Mouse (Mus musculus) T-cell, adult 66 days (primary cell): Measurements from ENCODE around the gene Psmd9. TPM values are rescaled to one million over a fixed set of nuclear protein-coding genes. Genes with fewer than 3 reads are reported as not detected.

ENCODE experiments used
- total RNA-seq, 2 experiments: library from RNA; stranded (reverse); gene quantifications; 3 replicates in 1 of 2; 4 replicates in 1 of 2; pipeline ENCODE4 v1.2.4; 2023

The Psmd9 gene
- total RNA-seq = 10 to 100 TPM; 25.4 to 33.7 TPM

GRCm38 (mm10) chr5:123169284-123169683 is at the start of gene Psmd9:
Gene Psmd9 (plus strand): TSS chr5:123169413.

GRCm38 (mm10) chr5:123132308-123133071 is 36.7 kb upstream of the Psmd9 start, which contains the start of gene Rhof:
Gene Rhof (minus strand): TSS chr5:123132692.

GRCm38 (mm10) chr5:123142161-123143157 is 26.8 kb upstream of the Psmd9 start, which contains the start of gene Setd1b:
Gene Setd1b (plus strand): TSS chr5:123142193.

GRCm38 (mm10) chr5:123182651-123183050 is 13.4 kb downstream of the Psmd9 start, which contains the start of gene Hpd:
Gene Hpd (minus strand): TSS chr5:123182727.

GRCm38 (mm10) chr5:123251834-123252233 is 82.6 kb downstream of the Psmd9 start, which contains the start of gene Wdr66:
Gene Wdr66 (plus strand): TSS chr5:123252102.

Other genes starting within 250 kb of the Psmd9 start
- gene Kdm2b, start 179.6 kb upstream of the Psmd9 start, total RNA-seq = 10 to 100 TPM; 60.5 to 66.5 TPM
- gene Orai1, start 154.3 kb upstream of the Psmd9 start, total RNA-seq = 10 to 100 TPM; 73.3 to 78.4 TPM
- not detected for gene Morn3, start 122.4 kb upstream of the Psmd9 start, total RNA-seq
- 1 to 10 TPM; 7.0 to 7.8 TPM for gene Tmem120b, start 101.0 kb upstream of the Psmd9 start, total RNA-seq
- 10 to 100 TPM; 92.6 to 93.9 TPM for gene Rhof, start 36.7 kb upstream of the Psmd9 start, total RNA-seq
- 100 to 1,000 TPM; 101 to 106 TPM for gene Setd1b, start 27.2 kb upstream of the Psmd9 start, total RNA-seq
- not detected for gene Hpd, start 13.3 kb downstream of the Psmd9 start, total RNA-seq
- gene Wdr66, start 82.7 kb downstream of the Psmd9 start, total RNA-seq = 1 to 10 TPM; 1.9 to 2.0 TPM
- 10 to 100 TPM; 18.1 to 18.4 TPM for gene Bcl7a, start 174.4 kb downstream of the Psmd9 start, total RNA-seq
- 10 to 100 TPM; 79.7 to 85.3 TPM for gene Mlxip, start 225.4 kb downstream of the Psmd9 start, total RNA-seq